Mouse (Mus musculus) central nervous system, embryonic 18 days (tissue): Measurements from ENCODE around the gene Csrnp1. TPM values are rescaled to one million over a fixed set of nuclear protein-coding genes. Genes with fewer than 3 reads are reported as not detected.

Source experiments
- polyA plus RNA-seq: library from polyadenylated mRNA; depleted of rRNA; stranded (reverse); fragments of >200 nt; gene quantifications from 2 replicates; pipeline ENCODE4 v1.2.3, GENCODE M21; 2012; rRNA removed

Csrnp1 gene
- polyA plus RNA-seq: 3.4 and 3.8 TPM in 2 replicates

GRCm38 (mm10) chr9:119984536-119985011 lies at the start of gene Csrnp1:
Gene Csrnp1 (minus strand): TSS chr9:119984658.

GRCm38 (mm10) chr9:120023086-120023811 lies 38.8 kb upstream of the Csrnp1 start, which contains the start of gene Xirp1:
Gene Xirp1 (minus strand): TSS chr9:120023598.

GRCm38 (mm10) chr9:119937005-119937773 lies 47.3 kb downstream of the Csrnp1 start, which contains the start of the genes Gorasp1 and Ttc21a:
Gene Gorasp1 (minus strand): TSS chr9:119937565.
Gene Ttc21a (plus strand): TSS chr9:119937606.

Other genes starting within 250 kb of the Csrnp1 start
- 0.21 and 0.86 TPM in 2 replicates for gene Scn11a, start 159.2 kb downstream of the Csrnp1 start, polyA plus RNA-seq
- gene Wdr48, start 89.8 kb downstream of the Csrnp1 start, polyA plus RNA-seq: 81.4 and 84.4 TPM in 2 replicates
- gene Gorasp1, start 47.1 kb downstream of the Csrnp1 start, polyA plus RNA-seq: 23.4 and 23.7 TPM in 2 replicates
- gene Ttc21a, start 47.1 kb downstream of the Csrnp1 start, polyA plus RNA-seq: 1.1 and 1.5 TPM in 2 replicates
- 0.25 TPM in 1 of 2 replicates, not detected in the other for gene Xirp1, start 38.9 kb upstream of the Csrnp1 start, polyA plus RNA-seq
- 4.0 and 5.2 TPM in 2 replicates for gene Cx3cr1, start 85.2 kb upstream of the Csrnp1 start, polyA plus RNA-seq
- gene Ccr8, start 107.5 kb upstream of the Csrnp1 start, polyA plus RNA-seq: not detected in 2 replicates
- 28.2 and 29.0 TPM in 2 replicates for gene Slc25a38, start 125.7 kb upstream of the Csrnp1 start, polyA plus RNA-seq
- gene Rpsa, start 143.0 kb upstream of the Csrnp1 start, polyA plus RNA-seq: 1,918 and 1,924 TPM in 2 replicates
- gene Mobp, start 165.0 kb upstream of the Csrnp1 start, polyA plus RNA-seq: 0.13 and 0.44 TPM in 2 replicates